Mouse (Mus musculus) E14TG2a.4 (cell line): ENCODE results near the gene Vtn.

Experiments
- CTCF ChIP-seq: conservative IDR thresholded peaks from 2 replicates; pipeline ENCODE4 v1.5.1; 2014; ENCODE audit warnings: low read length
- POU5F1 ChIP-seq: IDR thresholded peaks from 2 replicates; pipeline ENCODE4 v1.6.1; 2014; ENCODE audit warnings: low read length, borderline replicate concordance

GRCm38 (mm10) chr11:78523241-78523955, 24.5 kb downstream of the Vtn start:
- TF ChIP-seq CTCF = no peak
- TF ChIP-seq POU5F1 = no peak
